ENCODE assay signal across 29 mouse cellular contexts in genomic region chr6:78505745-78506144, GRCm38 (mm10). TPM values are rescaled to one million over a fixed set of nuclear protein-coding genes. Genes with fewer than 3 reads are reported as not detected.
"Had no signal": no experiment of that assay in that cellular context is flagged by ENCODE, and none has a peak within 500 bp of the region (broad histone marks: within the 10 kb centered on the region; RNA-seq: fewer than 3 reads in every experiment).

No protein-coding gene starts in this region.

- H3K4me3 ChIP-seq: left cerebral cortex, adult 2 months; liver, embryonic 13.5 days; midbrain, embryonic 12.5 days; midbrain, embryonic 15.5 days; neural tube, embryonic 12.5 days; neural tube, embryonic 15.5 days had no signal

- H3K4me1 ChIP-seq: liver, embryonic 13.5 days; midbrain, embryonic 12.5 days; midbrain, embryonic 15.5 days; neural tube, embryonic 12.5 days; neural tube, embryonic 15.5 days had no signal

- H3K36me3 ChIP-seq: liver, embryonic 13.5 days; midbrain, embryonic 12.5 days; midbrain, embryonic 15.5 days; neural tube, embryonic 12.5 days; neural tube, embryonic 15.5 days had no signal

- H3K9me3 ChIP-seq: liver, embryonic 13.5 days; midbrain, embryonic 12.5 days; midbrain, embryonic 15.5 days; neural tube, embryonic 12.5 days; neural tube, embryonic 15.5 days had no signal

- H3K4me2 ChIP-seq: liver, embryonic 13.5 days; midbrain, embryonic 12.5 days; midbrain, embryonic 15.5 days; neural tube, embryonic 12.5 days; neural tube, embryonic 15.5 days had no signal

- H3K27ac ChIP-seq: left cerebral cortex, adult 2 months; liver, embryonic 13.5 days; macrophage; midbrain, embryonic 12.5 days; midbrain, embryonic 15.5 days; neural tube, embryonic 12.5 days; neural tube, embryonic 15.5 days; stomach, postnatal 0 days had no signal

- ATAC-seq: midbrain, embryonic 15.5 days had no signal

- H3K27me3 ChIP-seq: liver, embryonic 13.5 days; midbrain, embryonic 12.5 days; midbrain, embryonic 15.5 days; neural tube, embryonic 12.5 days; neural tube, embryonic 15.5 days had no signal

- DNase-seq: kidney, adult 18-20 months; kidney, adult 9 months; kidney, postnatal 14 days; kidney, postnatal 4 days; layer of hippocampus, postnatal 36 days; liver, embryonic 13.5 days; lung, adult 2 months; right cerebral cortex, adult 18-20 months; right cerebral cortex, postnatal 14 days; right cerebral cortex, postnatal 4 days; thymus, adult 2 months; thymus, postnatal 14 days; thymus, postnatal 4 days had no signal

- H3K9ac ChIP-seq: liver, embryonic 13.5 days; midbrain, embryonic 12.5 days; midbrain, embryonic 15.5 days; neural tube, embryonic 12.5 days; neural tube, embryonic 15.5 days had no signal

RNA-seq across cellular contexts. Expression of gene Reg3g, which starts 37.1 kb away (rescaled TPM):
- total RNA-seq: layer of hippocampus, adult 18-20 months; layer of hippocampus, postnatal 10 days; layer of hippocampus, postnatal 36 days; left cerebral cortex, adult 2 months; left cerebral cortex, postnatal 10 days; left cerebral cortex, postnatal 36 days; megakaryocyte, adult 5-6 weeks had no signal
- polyA plus RNA-seq: kidney, embryonic 16.5 days; limb, embryonic 11.5 days; limb, embryonic 14.5 days; liver, embryonic 13.5 days; liver, embryonic 16.5 days; macrophage; midbrain, embryonic 12.5 days; midbrain, embryonic 15.5 days; neural tube, embryonic 12.5 days; neural tube, embryonic 15.5 days had no signal
